9 mouse cellular contexts compared by ENCODE assay signal in genomic region chr3:88495741-88496415, GRCm38 (mm10). TPM values are rescaled to one million over a fixed set of nuclear protein-coding genes. Genes with fewer than 3 reads are reported as not detected.
DNase-seq lines count a peak whose midpoint lies in the region; ATAC-seq and TF ChIP-seq lines count a peak whose summit lies in the region.
"Had no signal": no experiment of that assay in that cellular context is flagged by ENCODE, and none has a peak within 500 bp of the region (broad histone marks: within the 10 kb centered on the region; RNA-seq: fewer than 3 reads in every experiment).

No protein-coding gene starts in this region.

- TF ChIP-seq EP300 in liver, postnatal 0 days (IDR thresholded peaks at IDR 0.05; ENCODE audit: low read depth), result no peak

- H3K4me2 ChIP-seq in heart, embryonic 15.5 days, result no peak overlapping the region
- peak overlapping the region; percentile 53 for H3K4me2 ChIP-seq in liver, postnatal 0 days (ENCODE audit: low read depth, low read length)
- H3K4me2 ChIP-seq in midbrain, embryonic 15.5 days, result no peak overlapping the region

- no peak for TF ChIP-seq POLR2A in kidney, adult 2 months (IDR thresholded peaks at IDR 0.05; ENCODE audit: low read depth, low read length)
- no peak for TF ChIP-seq POLR2A in bone marrow, adult 2 months (IDR thresholded peaks at IDR 0.05; ENCODE audit: borderline replicate concordance, control insufficient read depth, low read depth, low read length)

- no peak for ATAC-seq in heart, embryonic 15.5 days (replicated peaks; ENCODE audit: insufficient number of reproducible peaks, insufficient read depth, low FRiP score, low read depth)
- ATAC-seq in liver, postnatal 0 days, result no peak
- ATAC-seq in midbrain, embryonic 15.5 days (replicated peaks), result no peak

- no peak for TF ChIP-seq CTCF in kidney, adult 2 months (conservative IDR thresholded peaks at IDR 0.05; ENCODE audit: insufficient read depth, insufficient read length, low read depth, low read length)
- TF ChIP-seq CTCF in bone marrow, adult 2 months (IDR thresholded peaks at IDR 0.05; ENCODE audit: control insufficient read depth, insufficient read depth, low read length), result no peak
- no peak for TF ChIP-seq CTCF in liver, postnatal 0 days (IDR thresholded peaks at IDR 0.05; ENCODE audit: low read depth)

- H3K9me3 ChIP-seq in heart, embryonic 15.5 days (replicated peaks), result no peaks in the 10 kb centered on the region
- H3K9me3 ChIP-seq in liver, postnatal 0 days (ENCODE audit: low read length), result no peaks in the 10 kb centered on the region
- H3K9me3 ChIP-seq in midbrain, embryonic 15.5 days, result no peaks in the 10 kb centered on the region

- no peaks in the 10 kb centered on the region for H3K27me3 ChIP-seq in kidney, adult 2 months (replicated peaks; ENCODE audit: control insufficient read depth, insufficient read depth, low read length)
- H3K27me3 ChIP-seq in heart, embryonic 15.5 days, result no peaks in the 10 kb centered on the region
- no peaks in the 10 kb centered on the region for H3K27me3 ChIP-seq in liver, postnatal 0 days (ENCODE audit: insufficient read depth, low read length)
- 0 out of 2 replicates have a peak, but pooled peaks cover under 1% of the 10 kb centered on the region for H3K27me3 ChIP-seq in midbrain, embryonic 15.5 days (replicated peaks)

- DNase-seq in kidney, adult 2 months, result peak; percentile 76
- no peak for DNase-seq in kidney, adult 8-10 months
- DNase-seq in liver, postnatal 0 days, result no peak
- DNase-seq in lung, postnatal 4 days, result no peak
- no peak for DNase-seq in embryo, embryonic 10 days (ENCODE audit: low spot score)
- DNase-seq: gastrocnemius, postnatal 14 days had no signal

- H3K27ac ChIP-seq in kidney, adult 2 months (ENCODE audit: insufficient read depth, low read depth, low read length), result peak overlapping the region; percentile 32; the same call in 1 of the 2 replicates
- H3K27ac ChIP-seq in bone marrow, adult 2 months (ENCODE audit: control insufficient read depth, insufficient read depth, low read depth, low read length, poor library complexity), result peak overlapping the region; percentile 1
- peak overlapping the region; percentile 96 for H3K27ac ChIP-seq in heart, embryonic 15.5 days
- H3K27ac ChIP-seq in liver, postnatal 0 days (ENCODE audit: low read depth), result peak overlapping the region; percentile 90
- no peak overlapping the region for H3K27ac ChIP-seq in midbrain, embryonic 15.5 days

- peaks cover 39% of the 10 kb centered on the region for H3K4me1 ChIP-seq in kidney, adult 2 months (ENCODE audit: control insufficient read depth, insufficient read depth, low read length)
- H3K4me1 ChIP-seq in bone marrow, adult 2 months (ENCODE audit: control insufficient read depth, insufficient read depth, low read length), result peaks cover 5% of the 10 kb centered on the region
- H3K4me1 ChIP-seq in heart, embryonic 15.5 days (replicated peaks), result peaks cover 68% of the 10 kb centered on the region
- H3K4me1 ChIP-seq in liver, postnatal 0 days (ENCODE audit: insufficient read depth), result peaks cover 67% of the 10 kb centered on the region
- H3K4me1 ChIP-seq in midbrain, embryonic 15.5 days, result peaks cover 16% of the 10 kb centered on the region

- H3K36me3 ChIP-seq in kidney, adult 2 months (ENCODE audit: control insufficient read depth, insufficient read depth, low read length), result no peaks in the 10 kb centered on the region
- no peaks in the 10 kb centered on the region for H3K36me3 ChIP-seq in heart, embryonic 15.5 days
- H3K36me3 ChIP-seq in liver, postnatal 0 days (replicated peaks; ENCODE audit: insufficient read depth, low read length), result peaks cover 17% of the 10 kb centered on the region
- no peaks in the 10 kb centered on the region for H3K36me3 ChIP-seq in midbrain, embryonic 15.5 days (replicated peaks)

- no peak overlapping the region for H3K9ac ChIP-seq in heart, embryonic 15.5 days
- H3K9ac ChIP-seq in liver, postnatal 0 days (replicated peaks), result peak overlapping the region; percentile 38
- no peak overlapping the region for H3K9ac ChIP-seq in midbrain, embryonic 15.5 days

- 54% methylated on average over 10 of the region's 10 CpGs for WGBS in kidney, adult 2 months
- 83% methylated on average over 10 of the region's 10 CpGs for WGBS in bone marrow, adult 2 months
- WGBS in heart, embryonic 15.5 days, result 67% methylated on average over 10 of the region's 10 CpGs
- WGBS in liver, postnatal 0 days (ENCODE audit: insufficient replicate concordance), result 74% methylated on average over 10 of the region's 10 CpGs
- 80% methylated on average over 10 of the region's 10 CpGs for WGBS in midbrain, embryonic 15.5 days

- no peak overlapping the region for H3K4me3 ChIP-seq in kidney, adult 2 months (ENCODE audit: insufficient read depth, low read depth, low read length)
- no peak overlapping the region for H3K4me3 ChIP-seq in bone marrow, adult 2 months (replicated peaks; ENCODE audit: control insufficient read depth, low read depth, low read length)
- no peak overlapping the region for H3K4me3 ChIP-seq in heart, embryonic 15.5 days
- H3K4me3 ChIP-seq in liver, postnatal 0 days (ENCODE audit: low read depth, low read length), result 0 out of 2 replicates have a peak overlapping the region, but pooled peaks have one; percentile 1
- no peak overlapping the region for H3K4me3 ChIP-seq in midbrain, embryonic 15.5 days

RNA-seq across cellular contexts. Expression of gene Lmna, which starts 13.9 kb away (rescaled TPM):
- 55.2 and 73.2 TPM in 2 replicates for polyA plus RNA-seq in kidney, adult 2 months (2012; rRNA removed)
- polyA plus RNA-seq in bone marrow, adult 2 months (2011; ENCODE audit: insufficient read depth, insufficient read length, low replicate concordance, missing spikeins), result 58.9 and 69.6 TPM in 2 replicates
- 110 and 131 TPM in 2 replicates for polyA plus RNA-seq in heart, embryonic 15.5 days (2015; fragmentation: Nextera tagmentation; extraction: Ambion mirVana)
- 68.4 and 73.4 TPM in 2 replicates for polyA plus RNA-seq in liver, postnatal 0 days (2015; fragmentation: Nextera tagmentation; extraction: Ambion mirVana)
- 51.1 and 51.6 TPM in 2 replicates for polyA plus RNA-seq in midbrain, embryonic 15.5 days (2015; fragmentation: Nextera tagmentation; extraction: Ambion mirVana)

RNA-seq across cellular contexts. Expression of gene Sema4a, which starts 34.9 kb away (rescaled TPM):
- polyA plus RNA-seq in kidney, adult 2 months (2012; rRNA removed), result 176 and 197 TPM in 2 replicates
- polyA plus RNA-seq in bone marrow, adult 2 months (2011; ENCODE audit: insufficient read depth, insufficient read length, low replicate concordance, missing spikeins), result 43.9 and 131 TPM in 2 replicates
- 2.1 and 5.3 TPM in 2 replicates for polyA plus RNA-seq in heart, embryonic 15.5 days (2015; fragmentation: Nextera tagmentation; extraction: Ambion mirVana)
- 27.3 and 30.0 TPM in 2 replicates for polyA plus RNA-seq in liver, postnatal 0 days (2015; fragmentation: Nextera tagmentation; extraction: Ambion mirVana)
- polyA plus RNA-seq in midbrain, embryonic 15.5 days (2015; fragmentation: Nextera tagmentation; extraction: Ambion mirVana), result 39.1 and 39.3 TPM in 2 replicates

RNA-seq across cellular contexts. Expression of gene Mex3a, which starts 36.3 kb away (rescaled TPM):
- polyA plus RNA-seq in kidney, adult 2 months (2012; rRNA removed), result 0.61 and 0.63 TPM in 2 replicates
- polyA plus RNA-seq in bone marrow, adult 2 months (2011; ENCODE audit: insufficient read depth, insufficient read length, low replicate concordance, missing spikeins), result 0.77 and 2.2 TPM in 2 replicates
- polyA plus RNA-seq in heart, embryonic 15.5 days (2015; fragmentation: Nextera tagmentation; extraction: Ambion mirVana), result 6.5 and 8.0 TPM in 2 replicates
- polyA plus RNA-seq in liver, postnatal 0 days (2015; fragmentation: Nextera tagmentation; extraction: Ambion mirVana), result 0.37 and 0.51 TPM in 2 replicates
- 37.0 and 37.7 TPM in 2 replicates for polyA plus RNA-seq in midbrain, embryonic 15.5 days (2015; fragmentation: Nextera tagmentation; extraction: Ambion mirVana)

RNA-seq across cellular contexts. Expression of gene Rab25, which starts 52.2 kb away (rescaled TPM):
- polyA plus RNA-seq in kidney, adult 2 months (2012; rRNA removed), result 50.1 and 50.9 TPM in 2 replicates
- polyA plus RNA-seq in bone marrow, adult 2 months (2011; ENCODE audit: insufficient read depth, insufficient read length, low replicate concordance, missing spikeins), result 1.4 TPM in 1 of 2 replicates, not detected in the other
- polyA plus RNA-seq in heart, embryonic 15.5 days (2015; fragmentation: Nextera tagmentation; extraction: Ambion mirVana), result 0.92 and 4.0 TPM in 2 replicates
- polyA plus RNA-seq in liver, postnatal 0 days (2015; fragmentation: Nextera tagmentation; extraction: Ambion mirVana), result 0.13 and 0.29 TPM in 2 replicates
- 0.41 and 1.3 TPM in 2 replicates for polyA plus RNA-seq in midbrain, embryonic 15.5 days (2015; fragmentation: Nextera tagmentation; extraction: Ambion mirVana)

RNA-seq across cellular contexts. Expression of gene Lamtor2, which starts 57.0 kb away (rescaled TPM):
- 247 and 277 TPM in 2 replicates for polyA plus RNA-seq in kidney, adult 2 months (2012; rRNA removed)
- polyA plus RNA-seq in bone marrow, adult 2 months (2011; ENCODE audit: insufficient read depth, insufficient read length, low replicate concordance, missing spikeins), result 82.9 and 126 TPM in 2 replicates
- polyA plus RNA-seq in heart, embryonic 15.5 days (2015; fragmentation: Nextera tagmentation; extraction: Ambion mirVana), result 119 and 144 TPM in 2 replicates
- 104 and 106 TPM in 2 replicates for polyA plus RNA-seq in liver, postnatal 0 days (2015; fragmentation: Nextera tagmentation; extraction: Ambion mirVana)
- 206 and 232 TPM in 2 replicates for polyA plus RNA-seq in midbrain, embryonic 15.5 days (2015; fragmentation: Nextera tagmentation; extraction: Ambion mirVana)
